Mouse (Mus musculus): ENCODE measurements at regions not wholly inside any gene's neighbourhood (a gene's known extent, or its start where the extent isn't known, plus 50 kb on each side); places are given as distances from the start of the nearest gene placed in this dataset.

DNA sequence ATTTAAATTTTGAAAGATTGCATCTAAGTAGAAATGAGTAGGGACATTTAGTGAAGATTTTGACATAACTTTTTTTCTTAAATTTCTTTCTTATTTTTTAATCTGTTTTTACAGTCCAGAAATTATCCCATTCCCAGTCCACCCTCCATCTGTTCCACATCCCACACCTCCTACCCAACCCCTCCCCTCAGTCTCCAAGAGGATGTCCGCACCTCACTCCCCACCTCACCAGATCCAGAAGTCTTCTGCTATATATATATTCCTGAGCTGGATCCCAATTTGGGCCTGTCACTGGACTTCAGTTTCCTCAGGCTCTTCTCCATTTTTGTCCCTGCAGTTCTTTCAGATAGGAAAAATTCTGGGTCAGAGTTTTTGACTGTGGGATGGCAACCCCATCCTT lies 3879.6 kb upstream of the Gm7489 start:
- no peak for ATAC-seq (replicated peaks; ENCODE audit: low read depth, poor library complexity, severe bottlenecking)

GRCm38 (mm10) chr15:50046653-50047052 lies 3838.1 kb upstream of the Gm7489 start:
- ATAC-seq (replicated peaks; ENCODE audit: low read depth, poor library complexity, severe bottlenecking) = peak; percentile 74

DNA sequence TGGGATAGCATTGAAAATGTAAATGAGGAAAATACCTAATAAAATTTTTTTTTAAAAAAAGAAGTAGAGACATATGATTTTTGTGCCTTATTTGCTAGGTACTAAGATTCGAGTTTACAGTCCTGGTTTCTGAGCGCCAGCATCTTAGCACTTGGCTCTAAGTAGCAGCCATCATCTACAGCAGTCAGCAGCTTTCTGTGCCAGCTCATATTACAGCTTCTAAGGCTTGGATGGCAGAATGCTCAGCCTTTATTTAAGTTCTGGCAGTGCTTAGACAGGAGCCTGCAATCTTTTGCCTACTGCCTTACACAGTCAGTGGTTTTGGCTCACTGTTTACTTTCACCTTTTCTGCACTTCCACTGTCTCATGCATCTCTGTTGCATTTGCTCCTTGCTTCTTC lies 3831.2 kb upstream of the Gm7489 start:
- ATAC-seq (replicated peaks; ENCODE audit: low read depth, poor library complexity, severe bottlenecking) = no peak

DNA sequence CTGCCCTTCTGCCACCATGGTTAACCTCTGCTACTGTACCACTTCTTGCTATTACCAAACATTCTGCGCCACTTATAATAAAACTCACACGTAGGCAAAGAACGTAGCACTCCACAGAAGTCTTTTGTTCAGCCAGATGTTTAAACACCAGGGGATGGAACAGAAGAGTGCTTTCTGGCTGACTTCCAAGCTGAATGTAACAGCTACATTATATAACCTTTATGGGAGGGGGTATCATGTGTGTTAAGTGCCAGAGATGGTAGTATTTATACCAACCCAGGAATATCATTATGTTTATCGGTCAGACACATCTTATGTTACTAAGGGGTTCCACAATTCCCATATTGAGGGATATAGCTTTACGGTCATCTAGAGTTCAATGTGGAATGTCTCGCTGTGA lies 3830.8 kb upstream of the Gm7489 start:
- ATAC-seq (replicated peaks; ENCODE audit: low read depth, poor library complexity, severe bottlenecking) = no peak

DNA sequence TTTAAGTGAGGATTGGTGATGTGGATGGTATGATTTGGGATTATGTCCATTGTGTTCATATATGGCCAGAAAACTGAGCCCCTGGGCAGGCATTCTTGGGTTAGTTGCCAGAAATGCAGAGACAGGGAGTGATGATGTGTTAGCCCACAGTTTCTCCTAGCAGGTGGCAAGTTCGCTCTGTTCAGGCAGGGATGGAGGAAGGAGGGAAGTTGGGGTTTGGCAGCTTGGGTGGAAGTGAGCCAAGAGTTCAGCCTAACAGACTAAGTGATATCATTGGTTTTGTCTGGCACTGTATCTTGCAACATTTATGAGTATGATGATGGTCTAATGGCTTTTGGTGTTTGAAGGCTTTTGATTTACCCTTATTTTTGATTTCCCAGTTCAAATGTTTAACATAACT lies 3806.5 kb upstream of the Gm7489 start:
- ATAC-seq (replicated peaks; ENCODE audit: low read depth, poor library complexity, severe bottlenecking) = peak; percentile 50; the same call in 1 of the 2 replicates

- ATAC-seq (replicated peaks; ENCODE audit: low read depth, poor library complexity, severe bottlenecking) = no peak
These were observed 3802.3 kb upstream of the Gm7489 start for GRCm38 (mm10) chr15:50082428-50082827.

- no peak for ATAC-seq (replicated peaks; ENCODE audit: low read depth, poor library complexity, severe bottlenecking)
These were observed 3782.0 kb upstream of the Gm7489 start for GRCm38 (mm10) chr15:50102596-50103277.

DNA sequence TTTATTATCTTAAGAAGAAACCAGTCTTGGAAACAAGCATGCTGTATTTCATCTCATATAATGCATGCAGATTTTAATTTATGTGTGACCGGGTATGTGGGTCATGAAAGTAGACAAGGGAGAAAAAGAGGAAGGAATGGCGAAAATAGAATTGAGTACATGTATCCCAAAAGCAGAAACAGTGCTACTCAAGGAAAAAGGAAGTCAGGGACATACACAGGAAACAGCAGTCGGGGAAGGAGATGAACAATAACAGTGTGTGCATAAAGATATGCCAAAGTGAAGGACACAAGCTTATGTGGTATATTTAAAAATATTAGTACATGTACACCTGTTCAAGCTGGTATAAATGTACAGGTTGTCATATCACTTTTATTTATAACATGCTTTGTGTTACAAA lies 3775.8 kb upstream of the Gm7489 start:
- peak; percentile 92 for ATAC-seq (replicated peaks; ENCODE audit: low read depth, poor library complexity, severe bottlenecking)

DNA sequence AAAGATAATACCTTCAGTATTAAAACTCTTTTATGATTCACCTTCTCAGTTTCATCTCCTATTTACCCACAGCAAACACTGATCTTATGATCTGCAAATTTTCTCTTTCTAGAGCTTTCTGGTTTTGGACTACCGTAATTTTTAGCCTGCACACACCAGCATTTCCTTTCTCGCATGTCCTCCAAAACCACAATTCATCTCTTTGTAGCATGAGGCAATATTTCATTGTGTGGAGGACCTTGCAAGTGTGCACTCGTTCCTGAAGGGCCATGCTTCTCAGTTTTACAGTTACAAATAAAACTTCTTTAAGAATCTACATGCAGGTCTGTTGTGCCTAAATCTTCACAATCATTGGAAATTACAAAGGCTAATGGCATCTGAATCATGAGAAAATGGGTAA lies 3730.8 kb upstream of the Gm7489 start:
- peak; percentile 72; the same call in 1 of the 2 replicates for ATAC-seq (replicated peaks; ENCODE audit: low read depth, poor library complexity, severe bottlenecking)

DNA sequence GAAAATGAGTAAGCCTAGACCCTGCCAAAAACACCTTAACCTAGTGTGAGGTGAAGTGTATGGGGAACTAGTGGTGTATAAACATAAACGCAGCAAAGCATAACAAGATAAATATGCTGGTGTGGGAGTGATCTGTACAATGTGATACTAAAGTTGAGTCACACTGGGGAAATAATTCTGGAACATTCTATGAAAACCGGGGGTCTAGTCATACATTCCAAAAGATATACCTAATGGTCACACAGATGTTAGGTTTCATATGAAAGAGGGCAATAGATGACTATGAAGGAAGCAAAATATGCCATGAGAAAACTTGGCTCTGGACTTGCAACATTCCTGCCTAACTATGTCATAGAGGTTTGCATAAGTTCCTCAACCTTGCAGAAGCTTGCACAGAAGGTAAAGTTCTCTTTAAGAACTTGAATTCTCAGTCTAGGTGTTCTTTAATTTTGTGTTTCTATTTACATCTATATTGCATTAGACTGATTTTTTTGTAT lies 3712.4 kb upstream of the Gm7489 start:
- no peak for ATAC-seq (replicated peaks; ENCODE audit: low read depth, poor library complexity, severe bottlenecking)

GRCm38 (mm10) chr15:50183185-50183584 lies 3701.5 kb upstream of the Gm7489 start:
- no peak for ATAC-seq (replicated peaks; ENCODE audit: low read depth, poor library complexity, severe bottlenecking)

All from common myeloid progenitor, adult 5-6 weeks (primary cell).